19 mouse cellular contexts compared by ENCODE assay signal in genomic region chr17:63062785-63063184, GRCm38 (mm10).
DNase-seq lines count a peak whose midpoint lies in the region; ATAC-seq and TF ChIP-seq lines count a peak whose summit lies in the region.
"Had no signal": no experiment of that assay in that cellular context is flagged by ENCODE, and none has a peak within 500 bp of the region (broad histone marks: within the 10 kb centered on the region; RNA-seq: fewer than 3 reads in every experiment).

No protein-coding gene starts in this region.

- peak; percentile 49; the same call in 1 of the 2 replicates for ATAC-seq in lung, embryonic 16.5 days (ENCODE audit: low read depth)
- ATAC-seq: forebrain, embryonic 15.5 days; hindbrain, postnatal 0 days had no signal

- H3K27me3 ChIP-seq in lung, embryonic 16.5 days (ENCODE audit: control insufficient read depth, insufficient read depth, low read depth, low read length), result no peaks in the 10 kb centered on the region
- H3K27me3 ChIP-seq: embryonic facial prominence, embryonic 12.5 days; forebrain, embryonic 15.5 days; heart, embryonic 15.5 days; hindbrain, embryonic 13.5 days had no signal

- no peak for TF ChIP-seq POLR2A in lung, adult 2 months (IDR thresholded peaks at IDR 0.05; ENCODE audit: borderline replicate concordance, extremely low read depth, low read depth, low read length)

- TF ChIP-seq CTCF in lung, adult 2 months (IDR thresholded peaks at IDR 0.05; ENCODE audit: insufficient read depth, low read length), result no peak

- H3K9me3 ChIP-seq in lung, embryonic 16.5 days (ENCODE audit: control insufficient read depth, low read length), result no peaks in the 10 kb centered on the region
- H3K9me3 ChIP-seq: embryonic facial prominence, embryonic 12.5 days; forebrain, embryonic 15.5 days; heart, embryonic 15.5 days; hindbrain, embryonic 13.5 days had no signal

- no peak overlapping the region for H3K27ac ChIP-seq in lung, embryonic 16.5 days (ENCODE audit: low read length)
- H3K27ac ChIP-seq: embryonic facial prominence, embryonic 12.5 days; forebrain, embryonic 15.5 days; heart, adult 2 months; heart, embryonic 15.5 days; hindbrain, embryonic 13.5 days; hindbrain, postnatal 0 days had no signal

- no peak overlapping the region for H3K4me2 ChIP-seq in lung, embryonic 16.5 days (ENCODE audit: low read depth, low read length)
- H3K4me2 ChIP-seq: embryonic facial prominence, embryonic 12.5 days; forebrain, embryonic 15.5 days; heart, embryonic 11.5 days; heart, embryonic 15.5 days; hindbrain, embryonic 13.5 days had no signal

- 0 out of 2 replicates have a peak, but pooled peaks cover 2% of the 10 kb centered on the region for H3K36me3 ChIP-seq in lung, embryonic 16.5 days (ENCODE audit: control insufficient read depth, insufficient read depth, low read length)
- H3K36me3 ChIP-seq: embryonic facial prominence, embryonic 12.5 days; forebrain, embryonic 15.5 days; heart, embryonic 15.5 days; hindbrain, embryonic 13.5 days had no signal

- WGBS in lung, embryonic 16.5 days, result 52% methylated on average over 5 of the region's 5 CpGs
- 49% methylated on average over 5 of the region's 5 CpGs for WGBS in lung, adult 2 months

- no peak overlapping the region for H3K9ac ChIP-seq in lung, embryonic 16.5 days (ENCODE audit: low read length)
- H3K9ac ChIP-seq: embryonic facial prominence, embryonic 12.5 days; forebrain, embryonic 15.5 days; heart, embryonic 15.5 days; hindbrain, embryonic 13.5 days had no signal

- no peak overlapping the region for H3K4me3 ChIP-seq in lung, embryonic 16.5 days (ENCODE audit: low read length)
- no peak overlapping the region for H3K4me3 ChIP-seq in lung, adult 2 months (replicated peaks; ENCODE audit: extremely low read depth, low read depth, low read length)
- H3K4me3 ChIP-seq: embryonic facial prominence, embryonic 12.5 days; forebrain, embryonic 15.5 days; heart, adult 2 months; heart, embryonic 15.5 days; hindbrain, embryonic 13.5 days had no signal

- peak; percentile 57 for DNase-seq in adrenal gland, adult 2 months
- DNase-seq in adrenal gland, postnatal 25 days, result no peak
- DNase-seq in embryo, embryonic 10.5 days (ENCODE audit: low spot score), result peak; percentile 21
- no peak for DNase-seq in embryo, embryonic 9.5 days (ENCODE audit: extremely low spot score)
- no peak for DNase-seq in lung, adult 2 months
- DNase-seq in adrenal gland, postnatal 36 days, result peak; percentile 25 to 36
- DNase-seq: cerebellum, adult 11-12 months; cerebellum, adult 9-10 months; cerebellum, postnatal 25 days; gastrocnemius, postnatal 36 days; heart, adult 2 months; heart, postnatal 14 days had no signal

- no peaks in the 10 kb centered on the region for H3K4me1 ChIP-seq in lung, embryonic 16.5 days (replicated peaks; ENCODE audit: control insufficient read depth, insufficient read depth, low read length)
- 0 out of 2 replicates have a peak, but pooled peaks cover 2% of the 10 kb centered on the region for H3K4me1 ChIP-seq in lung, adult 2 months (ENCODE audit: control insufficient read depth, insufficient read depth, low read length)
- H3K4me1 ChIP-seq: embryonic facial prominence, embryonic 12.5 days; heart, embryonic 15.5 days had no signal

Comparison
In these comparisons a context has a peak if more than half of its experiments do, and no peak if none do; other contexts are left out.
1. DNase-seq: peak in adrenal gland, adult 2 months (single experiment), embryo, embryonic 10.5 days (single experiment) and adrenal gland, postnatal 36 days (2 of 2); none in adrenal gland, postnatal 25 days (single experiment), embryo, embryonic 9.5 days (single experiment) and lung, adult 2 months (single experiment).